Mouse (Mus musculus) gastrocnemius, postnatal 25 days (tissue): ENCODE results near the gene Anxa7. TPM values are rescaled to one million over a fixed set of nuclear protein-coding genes. Genes with fewer than 3 reads are reported as not detected.

ENCODE experiments used
- DNase-seq: peaks from one replicate; pipeline ENCODE4 v3.0.0; 2022
- long read RNA-seq, 2 experiments: library from polyadenylated mRNA; stranded (forward); transcript quantifications; one replicate each; pipeline ENCODE4 v2.0.0; 2021
- total RNA-seq, 2 experiments: library from RNA; stranded (reverse); gene quantifications; 1 replicate in 1 of 2; 2 replicates in 1 of 2; pipeline ENCODE4 v1.2.3; 2021

Anxa7 gene
- 10 to 100 TPM; 22.0 to 27.4 TPM for total RNA-seq
- long read RNA-seq, experiment 1, transcript Anxa7-202 (14 exons, 2,904 nt), result major isoform, 9 of 26 reads
- long read RNA-seq, experiment 1, partial matches to known transcripts, result 5 of 26 reads
- long read RNA-seq, experiment 1, other reads (novel, unspliced or antisense), result 10 of 26 reads
- long read RNA-seq, experiment 2, transcript Anxa7-202 (14 exons, 2,904 nt), result major isoform, 21 of 50 reads
- long read RNA-seq, experiment 2, transcript Anxa7-201 (13 exons, 2,851 nt), result minor isoform, 7 of 50 reads
- long read RNA-seq, experiment 2, partial matches to known transcripts, result 6 of 50 reads
- long read RNA-seq, experiment 2, other reads (novel, unspliced or antisense), result 16 of 50 reads

DNA sequence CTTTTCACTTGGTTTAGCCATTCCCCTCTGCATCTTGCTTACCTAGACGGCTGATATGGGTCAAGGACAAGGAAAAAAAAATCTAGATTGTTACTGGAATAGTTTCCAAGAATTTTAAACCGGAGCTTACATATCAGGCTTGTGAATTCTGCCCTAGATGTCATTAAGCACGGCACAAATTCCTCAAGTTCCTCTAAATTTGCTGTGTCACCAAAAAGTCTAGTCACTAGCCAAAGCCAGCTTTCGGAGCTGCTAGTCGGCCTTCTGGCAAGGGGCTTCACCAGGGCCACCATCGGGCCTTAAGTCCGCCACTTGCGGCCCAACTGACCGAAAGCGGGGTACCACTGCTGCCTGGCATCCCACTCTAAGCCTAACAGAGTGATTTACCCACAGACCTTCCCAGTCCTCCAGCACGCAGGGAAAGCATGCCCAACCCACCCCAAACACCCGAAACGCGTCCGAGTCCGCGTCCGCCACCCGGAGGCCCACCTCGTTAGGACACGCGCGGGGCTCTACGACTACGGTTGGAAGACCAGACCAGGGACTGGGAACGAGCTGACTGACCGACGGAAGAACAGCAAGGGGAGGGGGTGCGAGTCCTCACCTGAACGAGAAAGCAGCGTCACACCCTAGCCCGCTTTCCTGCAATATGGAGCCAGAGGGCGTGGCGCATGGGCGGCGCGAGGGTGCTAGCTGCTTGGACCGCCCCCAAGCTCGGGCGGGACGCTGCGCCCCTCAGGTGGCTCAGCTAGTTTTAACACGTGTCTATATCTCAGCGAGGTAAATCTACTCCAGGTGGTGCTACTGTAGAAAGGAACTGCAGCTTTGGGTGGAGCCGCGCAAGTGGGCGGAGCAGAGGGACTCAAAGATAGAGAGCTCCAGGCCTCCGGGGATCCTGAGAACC lies at the start of gene Anxa7:
Gene Anxa7 (minus strand): TSS at position 843 of the 904 bp plus-strand sequence.
- peak; percentile 73 for DNase-seq

DNA sequence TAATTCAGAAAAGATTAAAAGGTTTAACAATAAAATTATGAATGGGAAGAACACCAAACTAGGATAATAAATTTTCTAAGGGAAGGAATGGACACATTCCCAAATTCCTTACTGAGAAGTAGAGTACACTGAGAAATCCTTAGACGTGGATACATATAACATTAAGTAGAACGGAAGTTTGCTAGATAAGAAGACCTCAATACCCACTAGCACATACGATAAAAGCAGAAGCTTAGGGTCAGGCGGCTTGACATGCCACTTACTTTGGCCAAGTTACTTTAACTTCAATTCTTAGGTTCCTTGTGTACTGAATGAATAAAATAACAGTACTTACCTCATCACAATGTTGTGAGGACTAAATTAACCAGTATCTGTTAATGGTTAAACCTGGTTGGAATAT lies 49.7 kb upstream of the Anxa7 start:
- no peak for DNase-seq

DNA sequence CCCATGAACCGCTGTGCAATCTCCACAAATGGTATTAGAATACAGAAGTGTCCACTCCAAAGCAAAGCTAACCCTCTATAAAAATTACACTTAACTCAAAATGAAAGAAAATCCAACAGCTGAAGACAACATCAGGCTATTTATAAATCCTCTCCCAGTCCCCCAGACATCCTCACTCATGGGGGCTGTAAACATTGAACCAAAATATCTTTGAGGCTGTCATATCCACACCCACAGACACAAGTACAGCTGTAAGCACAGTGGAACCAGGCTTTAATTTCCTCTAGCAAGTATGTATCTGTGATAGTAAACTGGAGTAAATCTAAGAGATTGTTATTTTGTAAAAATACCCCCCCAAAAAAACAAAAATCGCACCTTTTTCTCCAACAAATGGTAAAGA lies 40.2 kb upstream of the Anxa7 start:
- DNase-seq, result no peak

DNA sequence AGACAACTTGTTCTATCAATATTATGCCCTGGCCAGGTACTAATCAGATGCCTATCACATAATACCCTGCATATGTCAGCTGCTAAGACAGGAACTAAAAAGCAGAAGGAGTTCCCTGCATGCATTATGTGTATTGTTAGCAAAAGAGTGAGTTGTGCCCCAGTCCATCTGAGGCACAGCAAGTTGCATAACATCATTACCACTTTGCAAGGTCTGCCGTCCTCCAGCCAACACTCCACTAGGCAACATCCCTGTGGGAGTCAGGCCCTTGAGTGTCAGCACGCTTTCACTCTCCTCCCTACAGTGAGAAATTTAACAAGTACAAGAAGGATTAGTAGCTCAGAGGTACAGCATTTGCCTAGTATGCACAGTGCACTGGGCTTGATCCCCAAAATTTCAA lies 28.5 kb upstream of the Anxa7 start:
- DNase-seq, result no peak

DNA sequence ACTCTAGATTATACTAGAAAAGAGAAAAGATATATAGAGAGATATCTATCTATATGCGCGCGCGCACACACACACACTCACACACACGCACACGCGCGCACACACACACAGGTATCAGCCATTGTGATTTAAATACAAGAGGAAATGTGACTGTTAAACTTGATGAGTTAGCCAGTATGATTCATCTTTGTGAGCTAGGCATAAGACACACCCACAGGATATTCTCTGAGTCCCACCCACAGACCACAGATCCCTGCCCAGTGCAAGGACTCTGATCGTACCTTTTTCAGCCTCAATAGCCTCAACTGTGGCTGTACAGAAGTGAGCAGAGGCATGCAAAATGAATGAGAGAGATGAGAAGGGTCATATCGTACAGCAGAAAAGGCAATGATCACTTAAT lies 23.0 kb upstream of the Anxa7 start:
- DNase-seq, result no peak

DNA sequence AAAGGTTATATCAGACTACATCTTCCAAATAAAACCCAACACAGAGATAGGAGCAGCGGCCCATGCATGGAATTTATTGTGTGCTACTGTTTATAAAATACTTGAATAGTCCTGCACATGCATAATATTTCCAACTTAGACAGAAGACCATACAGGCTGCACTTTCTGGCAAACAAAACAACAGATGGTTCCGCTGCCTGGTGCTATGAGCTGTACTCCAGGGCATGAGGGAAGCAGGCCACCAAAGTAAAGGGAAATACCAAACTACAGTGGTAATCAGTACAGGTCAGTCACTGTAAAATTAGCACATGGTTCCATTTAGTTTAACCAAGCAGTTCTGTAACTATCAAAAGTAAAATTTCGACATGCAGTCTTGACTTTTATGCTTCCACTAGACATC lies 20.0 kb upstream of the Anxa7 start:
- DNase-seq, result no peak

DNA sequence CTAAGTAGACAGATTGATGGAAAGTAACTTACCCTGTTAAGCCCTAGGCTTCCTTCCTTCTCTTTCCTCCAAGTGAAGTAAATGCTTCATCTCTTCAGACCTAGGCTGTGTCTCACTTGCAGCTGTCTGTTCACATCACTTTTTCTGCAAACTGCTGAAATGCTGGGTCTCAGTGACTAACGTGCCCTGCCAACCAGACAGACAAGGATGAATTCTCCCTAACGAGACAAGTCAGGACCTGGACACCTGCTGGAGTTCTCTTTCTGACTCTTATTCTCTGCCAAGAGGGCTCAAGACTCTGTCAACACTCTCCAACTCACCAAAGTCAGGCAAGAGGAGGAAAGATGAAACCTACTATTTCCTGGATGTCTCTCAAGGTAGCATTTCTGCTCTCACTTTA lies 16.7 kb upstream of the Anxa7 start, which contains the start of gene Mss51:
Gene Mss51 (minus strand): TSS at position 299 of the 400 bp plus-strand sequence.
- DNase-seq, result peak; percentile 24

DNA sequence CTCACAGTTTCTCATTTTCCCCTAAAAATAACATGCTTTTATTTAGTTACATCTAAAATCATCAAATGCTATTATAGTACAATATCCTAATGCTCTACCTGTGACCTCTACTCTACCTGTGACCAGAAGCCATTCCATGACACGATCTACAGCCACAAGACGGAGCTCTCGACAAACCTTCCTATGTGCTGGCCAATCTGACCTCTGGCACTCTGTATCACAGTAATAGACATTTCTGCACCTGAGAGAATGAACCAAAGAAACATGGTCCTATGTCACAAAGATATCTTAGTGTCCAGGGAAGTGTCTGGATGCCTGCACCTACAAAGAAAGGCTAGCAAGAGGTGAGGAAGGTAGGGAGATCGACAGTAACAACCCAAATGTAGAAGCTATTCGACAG lies 6.1 kb upstream of the Anxa7 start:
- DNase-seq, result no peak

DNA sequence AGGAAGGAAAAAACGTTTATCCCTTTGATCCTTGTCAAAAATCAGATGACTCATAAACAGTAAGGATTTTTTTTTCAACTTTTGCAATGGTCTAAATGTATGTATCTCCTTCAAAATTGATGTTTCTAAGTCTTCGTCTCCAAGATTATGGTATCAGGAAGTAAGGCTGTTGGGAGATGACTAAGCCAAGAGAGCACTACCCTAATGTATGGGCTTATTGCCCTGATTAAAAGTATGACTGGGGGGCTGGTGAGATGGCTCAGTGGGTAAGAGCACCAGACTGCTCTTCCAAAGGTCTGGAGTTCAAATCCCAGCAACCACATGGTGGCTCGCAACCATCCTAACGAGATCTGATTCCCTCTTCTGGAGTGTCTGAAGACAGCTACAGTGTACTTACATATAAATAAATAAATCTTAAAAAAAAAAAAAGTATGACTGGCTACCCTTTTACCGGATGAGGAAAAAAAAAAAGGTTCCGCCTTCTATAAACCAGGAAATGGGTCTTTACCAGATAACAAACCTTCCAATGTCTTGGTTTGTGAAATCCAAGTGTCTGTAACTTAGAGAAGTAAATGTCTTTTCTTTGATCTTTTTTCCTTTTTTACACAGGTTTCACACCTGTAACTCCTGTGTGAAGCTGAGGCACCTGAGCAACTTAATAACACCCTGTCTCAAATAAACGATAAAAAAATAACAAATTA lies 2.3 kb upstream of the Anxa7 start:
- no peak for DNase-seq

DNA sequence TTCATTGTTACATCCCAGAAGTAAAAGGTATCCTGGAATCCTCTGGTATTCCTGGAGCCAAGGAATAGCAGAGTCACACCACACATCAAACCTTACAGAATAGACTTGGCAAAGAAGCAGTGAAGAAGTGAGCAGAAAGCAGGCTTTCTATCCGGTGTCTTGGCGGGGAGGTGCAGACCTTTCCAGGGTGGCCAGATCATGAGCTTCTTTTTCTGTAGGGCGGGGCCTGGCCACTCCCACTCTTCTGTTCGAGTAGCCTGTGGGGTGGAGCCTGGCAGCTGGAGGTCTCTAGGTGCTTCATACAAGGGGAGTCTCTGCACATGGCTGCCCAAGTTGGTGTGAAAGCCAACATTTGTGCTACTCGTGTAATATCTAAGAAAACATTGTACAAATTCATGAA lies 1.3 kb upstream of the Anxa7 start:
- no peak for DNase-seq

DNA sequence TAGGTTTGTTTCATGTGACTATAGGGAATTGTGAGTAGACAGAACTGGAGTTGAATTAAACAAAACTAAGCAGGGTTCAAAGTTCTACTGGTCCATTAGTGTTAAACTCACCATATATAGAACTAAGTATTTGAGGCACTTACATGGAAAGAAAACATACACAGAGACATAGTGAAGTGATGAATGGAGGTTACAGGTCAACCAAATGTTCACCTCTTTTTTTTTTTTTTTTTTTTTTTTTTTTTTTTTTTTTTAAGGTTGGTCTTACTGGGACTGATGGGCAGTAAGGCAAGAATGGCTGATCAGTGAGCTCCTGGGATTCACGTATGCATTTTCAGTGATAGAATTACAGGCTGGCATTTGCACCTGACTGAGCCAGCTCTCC lies 254 bp upstream of the Anxa7 start:
- DNase-seq, result no peak

DNA sequence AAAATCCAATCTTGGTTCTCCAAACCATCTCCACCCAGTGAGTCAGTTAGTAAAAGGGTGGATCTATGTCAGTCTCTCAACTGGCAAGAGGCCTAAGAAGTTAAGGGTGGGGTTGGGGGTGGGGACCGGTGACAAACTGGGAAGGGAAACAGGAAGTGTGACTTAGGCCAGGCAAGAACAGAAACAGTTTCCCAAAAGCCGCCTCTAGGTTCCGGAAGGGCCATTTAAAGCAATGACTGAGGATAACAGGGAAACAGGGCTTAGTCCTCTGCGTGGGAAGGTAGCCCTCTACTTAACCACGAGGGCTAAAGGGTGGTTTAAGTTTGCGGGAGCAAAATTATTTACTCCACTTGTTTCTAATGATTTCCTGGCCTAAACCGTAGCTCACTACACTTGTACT lies 1.1 kb downstream of the Anxa7 start:
- DNase-seq, result peak; percentile 59

DNA sequence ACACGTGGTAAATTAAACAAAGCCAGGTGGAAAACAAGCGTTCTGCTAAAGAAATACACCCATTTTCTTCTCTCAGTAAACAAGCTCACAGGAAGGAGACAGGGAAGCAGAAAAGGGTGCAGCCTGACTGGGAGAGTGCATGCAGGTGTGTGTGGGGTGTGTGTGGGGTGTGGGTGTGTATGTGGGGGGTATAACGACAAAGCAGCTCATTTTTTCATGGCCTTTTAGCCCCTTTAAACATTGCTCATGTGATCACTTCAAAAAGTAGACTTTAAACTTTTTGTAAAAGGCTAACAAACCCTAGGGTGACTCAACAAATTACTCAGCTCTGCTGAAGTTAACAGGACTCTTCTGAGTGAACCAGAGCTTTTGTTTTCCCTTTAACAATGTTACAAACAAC lies 1.5 kb downstream of the Anxa7 start:
- no peak for DNase-seq

DNA sequence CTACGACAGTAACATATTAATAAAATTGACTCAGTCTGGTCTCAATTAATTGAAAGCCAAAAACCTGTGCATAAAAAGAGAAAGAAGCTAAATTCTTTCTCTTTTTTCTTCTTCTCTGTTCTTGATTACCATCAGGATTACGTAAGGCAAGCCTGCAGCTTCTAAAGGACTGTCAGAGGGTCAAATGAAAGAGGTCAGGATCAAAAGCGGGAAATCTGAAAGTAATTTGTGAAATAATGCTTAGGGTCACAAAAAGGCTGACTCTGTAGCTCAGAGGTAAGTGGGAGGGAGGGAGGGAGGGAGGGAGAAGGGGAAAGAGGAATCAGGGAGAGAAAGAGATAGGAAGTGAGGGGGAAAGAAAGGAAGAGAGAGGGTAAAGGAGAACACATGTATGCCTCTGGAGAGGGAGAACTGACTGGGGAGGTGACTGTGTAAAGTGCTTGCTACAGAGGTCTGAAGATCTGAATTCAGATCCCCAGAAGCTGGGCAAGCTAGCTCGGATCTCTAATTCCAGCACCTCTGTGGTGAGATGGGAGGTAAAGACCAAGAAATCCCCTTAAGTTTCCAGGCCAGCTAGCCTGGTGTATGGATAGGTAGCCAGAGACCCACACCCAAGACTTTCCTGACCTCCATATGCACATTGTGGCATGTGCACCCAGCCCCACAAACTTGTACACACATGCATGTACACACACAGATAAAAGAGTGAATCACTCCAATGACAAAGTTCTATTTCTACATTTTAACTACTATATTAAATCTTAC lies 2.5 kb downstream of the Anxa7 start:
- DNase-seq, result no peak

DNA sequence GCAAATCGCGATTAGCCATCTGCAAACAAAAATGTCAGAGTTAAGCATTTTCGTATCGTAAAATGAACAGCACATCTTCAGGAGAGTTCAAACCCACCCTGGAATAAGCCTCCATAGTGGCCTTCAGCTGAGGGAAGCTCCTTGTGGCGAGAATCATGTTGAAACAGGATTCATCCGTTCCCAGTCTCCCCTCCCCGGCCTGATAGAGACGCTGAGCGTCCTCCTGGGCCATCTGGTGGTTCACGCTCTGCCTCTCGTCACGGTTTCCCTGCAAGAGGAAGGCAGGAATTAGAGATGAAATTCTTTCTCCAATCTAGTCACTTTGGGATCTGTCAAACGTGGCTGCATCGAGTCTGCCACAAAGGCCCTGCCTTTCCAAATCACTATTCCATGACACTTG lies 19.7 kb downstream of the Anxa7 start:
- no peak for DNase-seq

DNA sequence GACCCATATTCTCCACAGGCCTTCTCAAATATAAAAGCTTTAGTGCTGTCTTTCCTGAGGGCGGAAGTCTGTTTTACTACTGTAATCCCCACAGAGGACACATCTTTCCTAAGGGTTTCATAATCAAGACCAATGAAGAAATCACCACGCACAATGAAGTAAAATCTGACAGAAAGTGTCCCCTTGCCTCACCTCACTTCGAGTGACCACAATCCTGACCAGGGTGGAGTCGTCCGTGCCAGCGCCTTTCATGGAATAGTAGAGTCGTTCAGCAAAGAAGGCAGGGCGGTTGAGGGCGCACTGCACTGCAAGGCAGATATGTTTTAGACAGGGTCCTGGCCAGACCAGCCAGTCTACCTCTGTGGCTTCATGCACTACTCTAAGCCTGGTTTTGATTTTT lies 21.6 kb downstream of the Anxa7 start:
- DNase-seq, result no peak

DNA sequence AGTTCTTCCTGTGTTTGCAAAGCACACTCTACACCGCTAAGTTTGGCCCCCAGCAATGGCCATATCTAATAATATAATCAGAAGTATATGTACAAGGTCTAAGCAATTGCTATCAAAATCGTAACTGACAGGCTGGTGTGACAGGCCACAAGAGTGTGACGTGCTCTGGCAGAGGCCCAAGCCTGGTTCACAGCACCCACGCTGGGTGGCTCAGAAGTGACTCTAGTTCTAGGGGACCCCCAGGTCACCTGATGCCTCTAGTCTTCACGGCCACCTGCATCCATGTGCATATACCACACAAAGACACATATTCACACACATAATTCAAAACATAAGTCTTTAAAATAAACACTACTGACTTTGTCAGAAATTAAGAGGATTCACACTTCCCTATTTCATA lies 27.0 kb downstream of the Anxa7 start:
- DNase-seq, result no peak

DNA sequence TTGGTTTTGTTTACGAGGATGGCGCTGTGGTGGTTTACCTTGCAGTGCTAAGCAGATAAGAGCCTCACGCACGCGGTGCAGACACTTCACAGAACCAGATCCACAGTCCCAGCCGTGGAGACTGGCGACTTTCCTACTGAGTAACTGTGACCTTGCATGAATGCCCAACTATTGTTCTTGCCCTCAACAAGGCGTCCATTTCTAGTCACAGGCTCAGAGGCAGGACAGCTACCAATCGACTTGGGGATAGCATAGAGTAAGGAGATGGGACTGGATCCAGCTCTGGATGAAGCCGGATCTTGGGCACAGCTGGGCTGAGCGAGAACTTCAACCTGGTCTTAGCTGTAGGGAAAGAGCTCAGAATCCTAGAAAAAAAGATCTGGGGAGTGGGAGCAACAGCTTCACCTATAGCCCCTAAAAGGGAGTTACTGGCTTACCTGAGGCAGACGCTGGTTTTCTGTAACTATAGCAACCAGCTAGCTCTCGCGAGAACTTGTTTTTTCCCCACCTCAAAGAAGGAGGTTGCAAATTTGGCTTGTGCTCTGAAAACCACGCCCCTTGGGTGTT lies 28.1 kb downstream of the Anxa7 start, which contains the start of gene Cfap70:
Gene Cfap70 (minus strand): TSS at position 462 of the 567 bp plus-strand sequence.
- DNase-seq, result no peak

DNA sequence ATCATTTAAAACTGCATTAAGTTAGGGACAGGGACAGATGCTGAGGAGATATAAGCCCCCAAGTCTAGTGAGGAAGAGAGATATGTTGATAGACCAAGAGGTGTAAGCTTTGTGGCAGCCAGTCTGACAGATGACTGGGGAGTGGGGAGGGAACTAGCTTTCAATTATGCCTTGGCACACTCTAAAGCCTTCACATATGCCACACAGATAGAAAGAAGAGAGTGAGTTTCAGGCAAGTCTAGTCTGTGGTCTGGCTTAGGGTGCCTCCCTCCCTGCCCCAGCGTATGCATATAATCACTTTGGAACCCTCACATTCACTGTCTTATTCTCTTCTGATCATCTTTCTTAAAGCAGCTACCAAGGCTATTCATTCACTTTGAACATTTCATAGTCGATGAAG lies 28.6 kb downstream of the Anxa7 start:
- no peak for DNase-seq

DNA sequence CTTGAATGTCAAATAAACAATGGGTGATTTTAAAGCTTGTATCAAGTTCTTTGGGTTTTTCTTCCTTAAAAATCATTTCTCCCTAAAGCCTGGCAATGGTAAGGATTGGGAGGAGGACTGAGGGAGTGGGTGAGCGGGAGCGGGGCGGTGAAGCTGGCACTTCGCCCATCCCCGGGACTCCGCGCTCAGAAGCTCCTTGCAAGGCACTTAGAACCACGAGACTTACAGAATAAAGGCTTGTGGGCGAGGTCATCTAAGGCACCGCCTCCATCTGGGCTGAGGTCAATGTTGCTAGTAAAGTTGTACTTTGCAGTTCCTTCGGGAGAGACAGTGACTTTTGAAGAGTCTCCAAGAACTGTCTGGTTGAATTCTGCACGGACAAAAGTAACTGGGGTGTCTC lies 32.7 kb downstream of the Anxa7 start:
- DNase-seq, result no peak

DNA sequence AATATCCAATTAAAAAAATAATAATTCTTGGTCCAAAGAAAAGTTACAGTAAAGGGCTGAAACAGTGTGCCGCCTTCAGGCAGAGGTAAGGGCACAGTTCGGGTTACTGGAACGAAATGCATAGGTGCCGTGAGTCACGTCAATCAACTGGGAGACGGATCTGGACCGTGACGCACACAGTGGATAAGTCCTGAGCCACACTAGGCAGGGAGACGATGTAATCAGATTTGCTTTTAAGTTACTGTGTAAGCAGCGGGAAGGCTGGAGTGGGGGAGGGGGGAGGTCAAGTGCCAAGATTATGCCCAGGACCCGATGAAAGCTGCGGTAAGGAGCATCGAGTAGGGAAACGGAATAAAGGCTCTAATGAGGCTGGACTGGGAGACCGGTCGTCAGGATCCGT lies 37.7 kb downstream of the Anxa7 start:
- no peak for DNase-seq

DNA sequence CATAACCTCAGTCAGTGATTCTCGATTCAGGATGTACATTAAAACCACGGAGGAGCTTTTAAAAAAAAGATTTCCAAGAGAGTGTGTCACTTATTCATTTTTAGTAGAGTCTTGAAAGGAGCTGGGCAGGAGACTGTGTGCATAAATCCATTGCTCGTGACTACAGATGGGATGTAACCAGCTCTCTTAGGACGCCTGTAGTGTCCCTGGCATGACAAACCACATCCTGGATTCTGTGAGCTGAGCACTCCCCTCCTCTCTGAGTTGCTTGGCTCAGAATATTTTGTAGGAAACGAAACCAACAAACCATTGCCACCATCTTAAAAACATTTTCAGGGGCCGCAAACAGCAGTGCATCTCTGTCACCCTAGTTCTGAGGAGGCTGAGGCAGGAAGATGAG lies 43.0 kb downstream of the Anxa7 start:
- no peak for DNase-seq
